Mouse (Mus musculus): ENCODE results near the gene Slc16a3.

DNA sequence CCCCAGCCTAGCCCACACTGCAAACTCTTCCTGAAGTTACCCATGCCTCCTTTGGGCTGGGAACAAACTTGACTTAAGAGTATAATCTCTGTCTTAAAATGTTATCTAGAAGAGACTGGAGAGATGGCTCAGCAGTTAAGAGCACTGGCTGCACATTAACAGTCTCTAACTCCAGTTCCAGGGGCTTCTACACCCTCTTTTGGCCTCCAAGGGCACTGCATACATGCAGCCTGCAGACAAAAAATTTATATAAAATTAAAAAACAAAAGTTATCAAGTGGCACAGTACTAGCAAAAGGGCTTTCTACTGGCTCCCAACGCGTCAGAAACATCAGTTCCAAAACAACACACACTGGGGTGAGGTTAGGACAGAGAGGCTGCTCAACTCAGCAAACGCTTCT, 39.3 kb downstream of the Slc16a3 start:
- TF ChIP-seq CTCF (IDR thresholded peaks at IDR 0.05; ENCODE audit: low read depth, low read length): no peak
- TF ChIP-seq POLR2AphosphoS5 (IDR thresholded peaks at IDR 0.05; ENCODE audit: insufficient replicate concordance, low read depth, low read length): no peak
- no peak for TF ChIP-seq TAL1 (conservative IDR thresholded peaks at IDR 0.05; ENCODE audit: low read depth, low read length)
- TF ChIP-seq GATA1 (IDR thresholded peaks at IDR 0.05; ENCODE audit: borderline replicate concordance, low read length): no peak
- TF ChIP-seq GATA2 (IDR thresholded peaks at IDR 0.05; ENCODE audit: borderline replicate concordance, low read depth, low read length): no peak
